Mouse (Mus musculus) limb, embryonic 14.5 days (tissue): ENCODE results near the gene Otop2. TPM values are rescaled to one million over a fixed set of nuclear protein-coding genes. Genes with fewer than 3 reads are reported as not detected.

Source experiments
- ATAC-seq: fragments of 200-750 bp; cut with Nextera tagmentation; 2 replicates; pipeline ENCODE4 v1.8.0; 2017; ENCODE audit warnings: low read depth, moderate number of reproducible peaks, moderate TSS enrichment; ENCODE audit not compliant: low FRiP score
- DNase-seq: peaks from one replicate; pipeline ENCODE4 v3.0.0-alpha.2; 2015; ENCODE audit warnings: low spot score
- H3K27ac ChIP-seq: fragments of 300-500 bp; sonication (generic); replicated peaks from 2 replicates; pipeline ENCODE4 v1.5.1; 2014; ENCODE audit warnings: low read depth, mild to moderate bottlenecking, low read length, moderate library complexity, mixed read lengths
- H3K27me3 ChIP-seq: fragments of 300-500 bp; sonication (generic); 2 replicates; pipeline ENCODE4 v1.6.1; 2014; ENCODE audit warnings: low read length, mixed read lengths; ENCODE audit not compliant: control insufficient read depth, insufficient read depth
- H3K36me3 ChIP-seq: fragments of 300-500 bp; sonication (generic); 2 replicates; pipeline ENCODE4 v1.6.1; 2014; ENCODE audit warnings: mild to moderate bottlenecking, low read length, moderate library complexity, mixed read lengths; ENCODE audit not compliant: control insufficient read depth, insufficient read depth
- H3K4me1 ChIP-seq: fragments of 300-500 bp; sonication (generic); 2 replicates; pipeline ENCODE4 v1.6.1; 2014; ENCODE audit warnings: antibody characterized with exemption, low read length, mixed read lengths; ENCODE audit not compliant: control insufficient read depth, insufficient read depth
- H3K4me2 ChIP-seq: fragments of 300-500 bp; sonication (generic); replicated peaks from 2 replicates; pipeline ENCODE4 v1.6.1; 2014; ENCODE audit warnings: low read depth, mild to moderate bottlenecking, low read length, moderate library complexity; ENCODE audit not compliant: severe bottlenecking
- H3K4me3 ChIP-seq: fragments of 300-500 bp; sonication (generic); replicated peaks from 2 replicates; pipeline ENCODE4 v1.5.1; 2014; ENCODE audit warnings: low read length
- H3K9ac ChIP-seq: fragments of 300-500 bp; sonication (generic); 2 replicates; pipeline ENCODE4 v1.6.1; 2014; ENCODE audit warnings: mild to moderate bottlenecking, low read depth, low read length, moderate library complexity; ENCODE audit not compliant: severe bottlenecking
- H3K9me3 ChIP-seq: fragments of 300-500 bp; sonication (generic); 2 replicates; pipeline ENCODE4 v1.6.1; 2016; ENCODE audit warnings: low read length; ENCODE audit not compliant: control insufficient read depth
- POLR2A ChIP-seq: fragments of 200-500 bp; IDR thresholded peaks from 2 replicates; pipeline ENCODE4 v1.8.0; 2012; ENCODE audit warnings: inconsistent platforms, mild to moderate bottlenecking, moderate library complexity, borderline replicate concordance; ENCODE audit not compliant: insufficient read depth, insufficient read length; ENCODE audit errors: extremely low read depth
- WGBS: fragments of 180-500 bp; shearing (Covaris S2); extraction: QIAGEN DNeasy Blood & Tissue Kit; methylation state at CpG from one replicate; pipeline ENCODE4 v1.1.7; 2014; 5-methylcytosine and 5-hydroxymethylcytosine counted together
- polyA plus RNA-seq, 2 experiments: library from polyadenylated mRNA; depleted of rRNA in 1 of 2; stranded (reverse) in 1 of 2; unstranded in 1 of 2; fragments of >200 nt; fragmentation: Nextera tagmentation in 1 of 2; extraction: Ambion mirVana in 1 of 2; gene quantifications; 2 replicates each; pipeline versions ENCODE4 v1.2.1 to v1.2.3; 2012 to 2014

Otop2 gene
- polyA plus RNA-seq, 2 experiments, result 0.19 to 0.29 TPM

- Histone ChIP-seq H3K27ac (no peak overlapping the region), H3K4me3 (no peak overlapping the region), H3K9me3 (no peaks in the 10 kb centered on the region), H3K36me3 (peaks cover 17% of the 10 kb centered on the region), H3K4me1 (peaks cover 10% of the 10 kb centered on the region), H3K9ac (no peak overlapping the region), H3K27me3 (peaks cover 41% of the 10 kb centered on the region), H3K4me2 (no peak overlapping the region)
- 91% methylated on average over 26 of the region's 27 CpGs for WGBS
- no peak for ATAC-seq
- TF ChIP-seq POLR2A, result no peak
- no peak for DNase-seq
These were observed 37.5 kb upstream of the Otop2 start for GRCm38 (mm10) chr11:115269330-115270066.

- Histone ChIP-seq H3K9ac (no peak overlapping the region), H3K36me3 (peaks cover 17% of the 10 kb centered on the region), H3K9me3 (no peaks in the 10 kb centered on the region), H3K4me1 (peaks cover 8% of the 10 kb centered on the region), H3K4me2 (no peak overlapping the region), H3K27me3 (peaks cover 34% of the 10 kb centered on the region), H3K4me3 (no peak overlapping the region), H3K27ac (no peak overlapping the region)
- peak; percentile 84 for DNase-seq
- TF ChIP-seq POLR2A, result no peak
- no peak; the same call in none of the 2 replicates for ATAC-seq
- 32% methylated on average over 19 of the region's 19 CpGs for WGBS
These were observed 36.7 kb upstream of the Otop2 start for GRCm38 (mm10) chr11:115270148-115270861.

GRCm38 (mm10) chr11:115271052-115271451 lies 35.9 kb upstream of the Otop2 start:
- no peak overlapping the region for H3K27ac ChIP-seq
- peaks cover 11% of the 10 kb centered on the region for H3K4me1 ChIP-seq
- ATAC-seq, result no peak
- no peaks in the 10 kb centered on the region for H3K9me3 ChIP-seq
- H3K4me3 ChIP-seq, result no peak overlapping the region
- peaks cover 17% of the 10 kb centered on the region for H3K36me3 ChIP-seq
- TF ChIP-seq POLR2A, result no peak
- 73% methylated on average over 9 of the region's 9 CpGs for WGBS
- H3K9ac ChIP-seq, result no peak overlapping the region
- no peak overlapping the region for H3K4me2 ChIP-seq
- DNase-seq, result no peak
- peaks cover 27% of the 10 kb centered on the region for H3K27me3 ChIP-seq

GRCm38 (mm10) chr11:115271481-115271880 lies 35.5 kb upstream of the Otop2 start:
- Histone ChIP-seq H3K9ac (no peak overlapping the region), H3K36me3 (peaks cover 17% of the 10 kb centered on the region), H3K27me3 (peaks cover 23% of the 10 kb centered on the region), H3K4me3 (no peak overlapping the region), H3K9me3 (no peaks in the 10 kb centered on the region), H3K4me2 (no peak overlapping the region), H3K27ac (no peak overlapping the region), H3K4me1 (peaks cover 13% of the 10 kb centered on the region)
- no peak for TF ChIP-seq POLR2A
- ATAC-seq, result no peak
- 59% methylated on average over 10 of the region's 10 CpGs for WGBS
- no peak for DNase-seq

GRCm38 (mm10) chr11:115272894-115273498 lies 34.0 kb upstream of the Otop2 start:
- peaks cover 17% of the 10 kb centered on the region for H3K36me3 ChIP-seq
- no peak overlapping the region for H3K4me2 ChIP-seq
- ATAC-seq, result no peak
- WGBS, result 80% methylated on average over 10 of the region's 10 CpGs
- DNase-seq, result no peak
- H3K27me3 ChIP-seq, result peaks cover 8% of the 10 kb centered on the region
- H3K27ac ChIP-seq, result no peak overlapping the region
- no peaks in the 10 kb centered on the region for H3K9me3 ChIP-seq
- TF ChIP-seq POLR2A, result no peak
- H3K4me3 ChIP-seq, result no peak overlapping the region
- peaks cover 13% of the 10 kb centered on the region for H3K4me1 ChIP-seq
- H3K9ac ChIP-seq, result no peak overlapping the region
